Mouse (Mus musculus) erythroblast, embryonic 14.5 days (primary cell): ENCODE data around the gene Prima1.

ENCODE experiments used
- GATA1 ChIP-seq: IDR thresholded peaks from 2 replicates; pipeline ENCODE4 v1.6.1; 2012; ENCODE audit warnings: low read length, inconsistent platforms, mixed read lengths
- TAL1 ChIP-seq: IDR thresholded peaks from 3 replicates; pipeline ENCODE4 v1.6.1; 2012; ENCODE audit warnings: low read length, inconsistent platforms, mixed read lengths

DNA sequence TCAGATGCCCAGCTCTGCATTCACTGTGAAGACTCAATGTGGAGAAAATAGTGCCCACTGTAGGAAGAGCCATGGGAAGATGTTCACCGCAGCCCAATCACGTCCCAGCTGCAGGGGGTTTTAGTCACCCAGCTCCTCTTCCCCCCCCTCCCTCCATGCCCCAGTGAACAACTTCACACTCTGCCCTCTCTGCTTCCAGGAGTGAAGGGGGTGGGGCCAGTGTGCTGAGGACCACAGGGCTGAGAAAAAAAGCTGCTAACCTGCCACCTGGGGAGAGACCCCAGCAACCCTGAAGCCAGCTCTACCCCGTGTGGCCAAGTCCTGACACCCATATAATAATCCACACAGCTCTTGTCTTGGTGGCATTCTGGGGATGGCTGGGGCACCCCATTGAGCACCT lies 24.7 kb upstream of the Prima1 start:
- TF ChIP-seq GATA1, result no peak
- TF ChIP-seq TAL1, result no peak
